Mouse (Mus musculus): ENCODE measurements around the gene Fam71f1. TPM values are rescaled to one million over a fixed set of nuclear protein-coding genes. Genes with fewer than 3 reads are reported as not detected.

Fam71f1 gene
- total and polyA plus RNA-seq, 3 experiments: 0.16 TPM; not detected in 2

DNA sequence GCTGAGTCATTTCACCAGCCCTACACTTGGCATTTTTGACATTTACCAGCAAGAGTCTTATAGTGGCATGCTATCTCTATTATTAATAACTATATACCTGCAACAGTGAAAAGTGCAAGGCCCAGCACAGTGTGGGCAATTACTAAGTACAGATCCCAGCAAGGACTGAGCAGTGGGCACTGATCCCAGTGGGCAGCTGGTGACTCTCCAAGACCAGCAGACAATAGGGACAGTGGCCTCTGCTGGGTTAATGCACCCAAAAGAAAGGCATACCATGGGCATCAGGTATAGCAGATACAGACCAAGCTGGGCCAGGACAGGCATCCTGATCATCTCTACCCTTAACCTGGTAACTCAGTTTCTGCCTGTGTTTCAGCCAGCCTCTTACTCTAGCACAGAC is 15.7 kb upstream of the Fam71f1 start:
- Histone ChIP-seq H3K4me3 (ENCODE audit: low read depth, low read length) (no peak overlapping the region), H3K27me3 (ENCODE audit: insufficient read depth, low read length) (peaks cover 17% of the 10 kb centered on the region), H3K9me3 (replicated peaks) (no peaks in the 10 kb centered on the region), H3K36me3 (replicated peaks) (no peaks in the 10 kb centered on the region), H3K4me1 (ENCODE audit: insufficient read depth, low read depth, low read length) (no peaks in the 10 kb centered on the region)
- ATAC-seq (ENCODE audit: extremely low read depth, insufficient number of reproducible peaks, low FRiP score, poor library complexity, severe bottlenecking) (no peak), DNase-seq (ENCODE audit: low spot score) (no peak)
- TF ChIP-seq POLR2AphosphoS5 (IDR thresholded peaks at IDR 0.05; ENCODE audit: insufficient replicate concordance, low read depth, low read length): no peak
- TF ChIP-seq TAL1 (conservative IDR thresholded peaks at IDR 0.05; ENCODE audit: low read depth, low read length): no peak
- TF ChIP-seq GATA2 (IDR thresholded peaks at IDR 0.05; ENCODE audit: borderline replicate concordance, low read depth, low read length): no peak
- no peak for TF ChIP-seq CTCF (IDR thresholded peaks at IDR 0.05; ENCODE audit: low read depth, low read length)
- no peak for TF ChIP-seq GATA1 (IDR thresholded peaks at IDR 0.05; ENCODE audit: borderline replicate concordance, low read length)

DNA sequence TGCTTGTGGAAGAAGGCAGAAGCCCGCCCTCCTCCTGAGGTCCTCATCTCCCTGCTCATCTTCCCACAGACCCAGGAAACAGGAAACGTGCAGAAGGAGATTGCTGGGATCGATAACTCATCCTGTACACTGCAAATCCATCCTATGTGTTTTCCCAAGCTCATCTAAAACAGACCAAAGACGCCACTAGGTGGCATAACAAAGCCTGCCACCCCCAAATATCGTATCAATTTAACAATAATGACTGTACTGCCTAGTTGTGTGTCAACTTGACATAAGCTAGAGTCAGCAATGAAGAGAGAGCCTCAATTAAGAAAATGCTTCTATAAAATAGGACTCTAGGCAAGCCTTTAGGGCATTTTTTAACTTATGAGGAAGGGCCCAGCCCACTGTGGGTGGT is 15.2 kb upstream of the Fam71f1 start:
- Histone ChIP-seq H3K4me3 (ENCODE audit: low read depth, low read length) (no peak overlapping the region), H3K27me3 (ENCODE audit: insufficient read depth, low read length) (peaks cover 17% of the 10 kb centered on the region), H3K36me3 (replicated peaks) (no peaks in the 10 kb centered on the region), H3K9me3 (replicated peaks) (no peaks in the 10 kb centered on the region), H3K4me1 (ENCODE audit: insufficient read depth, low read depth, low read length) (no peaks in the 10 kb centered on the region)
- no peak for DNase-seq (ENCODE audit: low spot score)
- TF ChIP-seq GATA1 (IDR thresholded peaks at IDR 0.05; ENCODE audit: borderline replicate concordance, low read length) (no peak), GATA2 (IDR thresholded peaks at IDR 0.05; ENCODE audit: borderline replicate concordance, low read depth, low read length) (no peak), CTCF (IDR thresholded peaks at IDR 0.05; ENCODE audit: low read depth, low read length) (no peak)
- no peak for ATAC-seq (ENCODE audit: extremely low read depth, insufficient number of reproducible peaks, low FRiP score, poor library complexity, severe bottlenecking)

DNA sequence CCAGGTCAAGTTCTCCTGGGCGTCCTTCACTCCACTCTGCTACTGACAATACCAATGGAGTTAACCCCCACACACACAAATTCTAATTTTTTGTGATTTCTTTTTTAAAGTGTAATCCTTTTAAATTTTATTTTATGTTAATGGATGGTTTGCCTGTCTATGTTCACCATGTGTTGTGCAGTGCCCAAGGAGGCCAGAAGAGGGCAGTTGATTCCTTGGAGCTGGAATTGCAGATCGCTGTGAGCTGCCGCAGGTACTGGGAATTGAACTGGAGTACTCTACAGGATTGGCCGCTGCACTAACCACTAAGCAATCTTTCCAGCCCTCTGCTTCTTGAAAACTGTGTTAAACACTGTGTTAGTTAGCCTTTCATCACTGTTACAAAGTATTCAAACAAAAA is 13.5 kb upstream of the Fam71f1 start:
- DNase-seq (ENCODE audit: low spot score): no peak
- H3K36me3 ChIP-seq (replicated peaks): no peaks in the 10 kb centered on the region
- no peaks in the 10 kb centered on the region for H3K4me1 ChIP-seq (ENCODE audit: insufficient read depth, low read depth, low read length)
- TF ChIP-seq GATA2 (IDR thresholded peaks at IDR 0.05; ENCODE audit: borderline replicate concordance, low read depth, low read length) (no peak), TAL1 (conservative IDR thresholded peaks at IDR 0.05; ENCODE audit: low read depth, low read length) (no peak), GATA1 (IDR thresholded peaks at IDR 0.05; ENCODE audit: borderline replicate concordance, low read length) (no peak), CTCF (IDR thresholded peaks at IDR 0.05; ENCODE audit: low read depth, low read length) (no peak), POLR2AphosphoS5 (IDR thresholded peaks at IDR 0.05; ENCODE audit: insufficient replicate concordance, low read depth, low read length) (no peak)
- H3K9me3 ChIP-seq (replicated peaks): no peaks in the 10 kb centered on the region
- H3K4me3 ChIP-seq (ENCODE audit: low read depth, low read length): no peak overlapping the region
- peaks cover 14% of the 10 kb centered on the region for H3K27me3 ChIP-seq (ENCODE audit: insufficient read depth, low read length)
- no peak for ATAC-seq (ENCODE audit: extremely low read depth, insufficient number of reproducible peaks, low FRiP score, poor library complexity, severe bottlenecking)

DNA sequence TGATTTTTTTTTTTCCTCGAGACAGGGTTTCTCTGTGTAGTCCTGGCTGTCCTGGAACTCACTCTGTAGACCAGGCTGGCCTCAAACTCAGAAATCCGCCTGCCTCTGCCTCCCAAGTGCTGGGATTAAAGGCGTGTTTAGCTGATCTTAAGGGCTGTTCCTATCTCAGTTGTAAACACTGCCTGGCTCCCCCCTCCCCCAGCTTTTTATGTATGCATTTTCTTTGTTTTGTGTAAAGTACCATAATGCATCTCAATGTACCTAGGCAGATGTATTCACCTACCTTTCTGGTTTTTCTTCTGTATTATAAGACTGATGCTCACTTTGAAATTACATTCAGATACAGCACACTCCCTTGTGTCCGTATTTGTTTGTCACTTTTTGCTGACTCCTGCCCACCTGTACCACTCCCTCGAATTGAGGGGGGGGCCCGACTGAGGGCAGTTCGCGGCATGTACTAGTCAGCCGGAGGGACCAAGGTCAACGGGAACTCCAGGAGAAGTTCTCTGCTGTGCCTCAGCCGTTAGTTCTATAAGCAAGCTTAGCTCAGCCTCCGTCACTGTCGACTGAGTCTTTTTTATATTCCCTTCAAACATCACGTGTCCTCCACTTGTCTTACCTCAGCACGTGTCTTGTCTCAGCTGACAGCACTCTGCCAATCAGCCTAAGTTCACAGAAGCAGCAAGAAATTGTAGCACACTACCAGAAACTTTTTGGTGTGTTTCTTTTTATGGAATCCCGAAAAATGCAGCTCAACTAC is 9.9 kb upstream of the Fam71f1 start:
- DNase-seq (ENCODE audit: low spot score) (no peak), ATAC-seq (ENCODE audit: extremely low read depth, insufficient number of reproducible peaks, low FRiP score, poor library complexity, severe bottlenecking) (no peak)
- Histone ChIP-seq H3K9me3 (replicated peaks) (no peaks in the 10 kb centered on the region), H3K4me1 (ENCODE audit: insufficient read depth, low read depth, low read length) (no peaks in the 10 kb centered on the region), H3K36me3 (replicated peaks) (no peaks in the 10 kb centered on the region), H3K4me3 (ENCODE audit: low read depth, low read length) (no peak overlapping the region), H3K27me3 (ENCODE audit: insufficient read depth, low read length) (peaks cover 15% of the 10 kb centered on the region)
- no peak for TF ChIP-seq GATA2 (IDR thresholded peaks at IDR 0.05; ENCODE audit: borderline replicate concordance, low read depth, low read length)
- TF ChIP-seq TAL1 (conservative IDR thresholded peaks at IDR 0.05; ENCODE audit: low read depth, low read length): no peak
- TF ChIP-seq CTCF (IDR thresholded peaks at IDR 0.05; ENCODE audit: low read depth, low read length): no peak
- no peak for TF ChIP-seq POLR2AphosphoS5 (IDR thresholded peaks at IDR 0.05; ENCODE audit: insufficient replicate concordance, low read depth, low read length)

DNA sequence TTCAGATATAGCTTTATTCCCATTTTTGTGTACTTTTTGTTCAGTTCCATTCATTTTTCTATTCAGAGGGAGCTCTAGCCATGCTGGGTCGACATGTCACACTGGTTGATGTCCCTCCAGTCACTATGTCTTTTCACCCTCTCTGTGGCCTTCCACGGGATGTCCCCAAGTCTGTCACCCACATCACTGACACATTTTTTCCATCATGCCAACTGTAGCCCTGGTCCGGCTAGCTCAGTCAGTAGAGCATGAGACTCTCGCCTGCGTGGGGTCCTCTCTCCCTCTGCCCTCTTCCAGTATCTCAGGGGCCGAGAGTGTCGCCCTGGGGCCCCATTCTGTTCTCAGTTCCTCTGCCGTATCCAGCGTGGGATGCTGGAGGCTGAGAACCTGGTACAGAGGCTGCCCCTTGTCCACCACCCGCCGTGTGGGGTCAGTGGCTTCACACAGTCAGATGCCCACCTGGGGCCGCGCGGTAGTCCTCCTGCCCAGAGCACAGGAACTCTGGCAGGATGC is 5.2 kb upstream of the Fam71f1 start:
- Histone ChIP-seq H3K4me1 (ENCODE audit: insufficient read depth, low read depth, low read length) (no peaks in the 10 kb centered on the region), H3K36me3 (replicated peaks) (no peaks in the 10 kb centered on the region), H3K4me3 (ENCODE audit: low read depth, low read length) (no peak overlapping the region), H3K27me3 (ENCODE audit: insufficient read depth, low read length) (peaks cover 11% of the 10 kb centered on the region), H3K9me3 (replicated peaks) (no peaks in the 10 kb centered on the region)
- TF ChIP-seq TAL1 (conservative IDR thresholded peaks at IDR 0.05; ENCODE audit: low read depth, low read length) (no peak), GATA1 (IDR thresholded peaks at IDR 0.05; ENCODE audit: borderline replicate concordance, low read length) (no peak), CTCF (IDR thresholded peaks at IDR 0.05; ENCODE audit: low read depth, low read length) (no peak), POLR2AphosphoS5 (IDR thresholded peaks at IDR 0.05; ENCODE audit: insufficient replicate concordance, low read depth, low read length) (no peak), GATA2 (IDR thresholded peaks at IDR 0.05; ENCODE audit: borderline replicate concordance, low read depth, low read length) (no peak)
- ATAC-seq (ENCODE audit: extremely low read depth, insufficient number of reproducible peaks, low FRiP score, poor library complexity, severe bottlenecking): no peak
- no peak for DNase-seq (ENCODE audit: low spot score)

DNA sequence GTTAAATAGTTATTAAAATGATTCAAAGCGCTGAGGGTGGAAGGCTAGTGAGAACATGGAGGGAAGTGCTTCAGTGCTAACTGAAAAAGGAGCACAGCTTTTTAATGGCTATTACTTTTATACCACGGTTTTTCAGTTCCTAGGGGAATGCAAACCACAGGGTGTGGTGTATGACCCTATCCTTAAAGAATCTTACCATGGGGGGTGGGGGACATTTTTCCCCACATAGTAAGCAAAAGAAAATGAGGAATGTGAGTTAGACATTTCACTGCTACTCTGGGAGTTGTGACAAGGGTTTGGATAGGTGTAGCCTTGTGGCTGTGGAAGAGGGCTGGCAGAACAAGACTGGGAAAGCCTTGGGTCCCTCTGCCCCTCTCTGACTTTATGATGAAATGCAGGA is 1.7 kb upstream of the Fam71f1 start:
- H3K9me3 ChIP-seq (replicated peaks): no peaks in the 10 kb centered on the region
- TF ChIP-seq CTCF (IDR thresholded peaks at IDR 0.05; ENCODE audit: low read depth, low read length) (no peak), POLR2AphosphoS5 (IDR thresholded peaks at IDR 0.05; ENCODE audit: insufficient replicate concordance, low read depth, low read length) (no peak), TAL1 (conservative IDR thresholded peaks at IDR 0.05; ENCODE audit: low read depth, low read length) (no peak), GATA1 (IDR thresholded peaks at IDR 0.05; ENCODE audit: borderline replicate concordance, low read length) (no peak), GATA2 (IDR thresholded peaks at IDR 0.05; ENCODE audit: borderline replicate concordance, low read depth, low read length) (no peak)
- H3K4me1 ChIP-seq (ENCODE audit: insufficient read depth, low read depth, low read length): peaks cover 2% of the 10 kb centered on the region; the same call in 1 of the 2 replicates
- DNase-seq (ENCODE audit: low spot score) (no peak), ATAC-seq (ENCODE audit: extremely low read depth, insufficient number of reproducible peaks, low FRiP score, poor library complexity, severe bottlenecking) (no peak)
- H3K27me3 ChIP-seq (ENCODE audit: insufficient read depth, low read length): peaks cover 31% of the 10 kb centered on the region
- no peaks in the 10 kb centered on the region for H3K36me3 ChIP-seq (replicated peaks)
- H3K4me3 ChIP-seq (ENCODE audit: low read depth, low read length): no peak overlapping the region
